Mouse (Mus musculus) layer of hippocampus, adult 8-10 months (tissue): ENCODE measurements around the gene Fbxo22. TPM values are rescaled to one million over a fixed set of nuclear protein-coding genes. Genes with fewer than 3 reads are reported as not detected.

Experiments
- total RNA-seq, 4 experiments: library from RNA; stranded (reverse); gene quantifications; 2 replicates each; pipeline ENCODE4 v1.2.4; 2022

Gene Fbxo22
- total RNA-seq, 4 experiments from 2014 or later = 34.8 to 36.1 (median 35.6) TPM

Other genes starting within 250 kb of the Fbxo22 start
- 1 to 10 TPM; 6.6 to 9.0 (median 7.2) TPM for gene Chrna5, start 228.0 kb upstream of the Fbxo22 start, total RNA-seq
- gene Chrna3, start 182.4 kb upstream of the Fbxo22 start, total RNA-seq = under 1 TPM; 0.12 to 0.48 (median 0.44) TPM
- gene Chrnb4, start 160.1 kb upstream of the Fbxo22 start, total RNA-seq = under 1 TPM in 3 of 4 experiments, not detected in 1; 0.20 to 0.52 (median 0.25) TPM
- 10 to 100 TPM; 61.2 to 77.8 (median 65.9) TPM for gene Ube2q2, start 60.1 kb upstream of the Fbxo22 start, total RNA-seq
- gene Nrg4, start 117.9 kb downstream of the Fbxo22 start, total RNA-seq = under 1 TPM in 3 of 4 experiments, not detected in 1; 0.33 to 0.93 (median 0.65) TPM
- 1 to 10 TPM; 5.8 to 7.7 (median 6.0) TPM for gene Tmem266, start 118.0 kb downstream of the Fbxo22 start, total RNA-seq